Mouse (Mus musculus): ENCODE measurements around the gene Zfp408.

DNA sequence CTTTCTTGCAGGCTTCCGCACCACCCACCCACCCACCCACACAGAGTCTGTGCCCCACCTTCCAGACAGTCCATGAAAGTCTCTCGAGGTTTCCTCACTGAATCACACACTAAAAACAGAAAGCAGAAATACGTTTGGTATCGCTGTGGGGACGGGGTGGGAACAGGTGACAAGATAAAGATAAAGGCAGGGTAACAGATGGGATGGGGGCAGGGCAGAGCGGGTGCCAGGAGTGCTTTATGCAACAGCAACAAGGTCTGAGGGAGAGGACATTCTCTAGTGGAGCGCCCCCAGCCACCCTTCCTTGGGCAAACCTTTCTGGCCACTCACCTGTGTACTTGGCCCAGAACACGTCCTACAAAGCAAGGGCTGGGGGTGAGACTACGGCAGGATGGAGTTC lies 14.8 kb downstream of the Zfp408 start:
- TF ChIP-seq CTCF (IDR thresholded peaks at IDR 0.05; ENCODE audit: low read depth) (no peak), EP300 (optimal IDR thresholded peaks at IDR 0.05) (no peak)

All from stomach, postnatal 0 days (tissue).